Mouse (Mus musculus) hindbrain, embryonic 14.5 days (tissue): ENCODE results near the gene Pbx2. TPM values are rescaled to one million over a fixed set of nuclear protein-coding genes. Genes with fewer than 3 reads are reported as not detected.

Experiments
- ATAC-seq: fragments of 200-750 bp; cut with Nextera tagmentation; 2 replicates; pipeline ENCODE4 v1.8.0; 2017; ENCODE audit warnings: moderate number of reproducible peaks, mild to moderate bottlenecking, moderate TSS enrichment, moderate library complexity; ENCODE audit not compliant: low FRiP score
- DNase-seq: peaks from one replicate; pipeline ENCODE4 v3.0.0-alpha.2; 2015; ENCODE audit warnings: low spot score
- H3K27ac ChIP-seq: fragments of 300-500 bp; sonication (generic); 2 replicates; pipeline ENCODE4 v1.5.1; 2014; ENCODE audit warnings: mild to moderate bottlenecking, moderate library complexity
- H3K27me3 ChIP-seq: fragments of 300-500 bp; sonication (generic); 2 replicates; pipeline ENCODE4 v1.6.1; 2014; ENCODE audit warnings: mild to moderate bottlenecking, low read length, mixed read lengths; ENCODE audit not compliant: control insufficient read depth, insufficient read depth
- H3K36me3 ChIP-seq: fragments of 300-500 bp; sonication (generic); replicated peaks from 2 replicates; pipeline ENCODE4 v1.6.1; 2014; ENCODE audit not compliant: control insufficient read depth, insufficient read depth
- H3K4me1 ChIP-seq: fragments of 300-500 bp; sonication (generic); replicated peaks from 2 replicates; pipeline ENCODE4 v1.6.1; 2014; ENCODE audit warnings: antibody characterized with exemption, low read length, mixed read lengths; ENCODE audit not compliant: control insufficient read depth, insufficient read depth
- H3K4me2 ChIP-seq: fragments of 300-500 bp; sonication (generic); replicated peaks from 2 replicates; pipeline ENCODE4 v1.6.1; 2014; ENCODE audit warnings: mild to moderate bottlenecking, moderate library complexity
- H3K4me3 ChIP-seq: fragments of 300-500 bp; sonication (generic); replicated peaks from 2 replicates; pipeline ENCODE4 v1.5.1; 2014; ENCODE audit warnings: mild to moderate bottlenecking, low read length
- H3K9ac ChIP-seq: fragments of 300-500 bp; sonication (generic); 2 replicates; pipeline ENCODE4 v1.6.1; 2014
- H3K9me3 ChIP-seq: fragments of 300-500 bp; sonication (generic); 2 replicates; pipeline ENCODE4 v1.6.1; 2016; ENCODE audit warnings: low read length; ENCODE audit not compliant: control insufficient read depth
- WGBS: fragments of 180-500 bp; shearing (Covaris S2); extraction: QIAGEN DNeasy Blood & Tissue Kit; methylation state at CpG from one replicate; pipeline ENCODE4 v1.1.7; 2014; 5-methylcytosine and 5-hydroxymethylcytosine counted together
- polyA plus RNA-seq: library from polyadenylated mRNA; unstranded; fragments of >200 nt; fragmentation: Nextera tagmentation; extraction: Ambion mirVana; gene quantifications from 2 replicates; pipeline ENCODE4 v1.2.1, GENCODE M21; 2014

Gene Pbx2
- polyA plus RNA-seq, 1 experiment from 2014 or later, result 10.5 TPM

GRCm38 (mm10) chr17:34585877-34586771, 4.9 kb upstream of the Pbx2 start:
- peaks cover 36% of the 10 kb centered on the region for H3K4me1 ChIP-seq
- peak overlapping the region; percentile 98 for H3K4me2 ChIP-seq
- no peaks in the 10 kb centered on the region for H3K36me3 ChIP-seq
- no peaks in the 10 kb centered on the region for H3K27me3 ChIP-seq
- peak overlapping the region; percentile 98 for H3K27ac ChIP-seq
- H3K4me3 ChIP-seq, result peak overlapping the region; percentile 74
- H3K9me3 ChIP-seq, result no peaks in the 10 kb centered on the region
- WGBS, result 12% methylated on average over 32 of the region's 32 CpGs
- peak; percentile 7 for ATAC-seq
- peak overlapping the region; percentile 95 for H3K9ac ChIP-seq
- peak; percentile 54 for DNase-seq

- Histone ChIP-seq H3K27ac (peak overlapping the region; percentile 98), H3K9me3 (no peaks in the 10 kb centered on the region), H3K4me3 (peak overlapping the region; percentile 74), H3K4me1 (peaks cover 43% of the 10 kb centered on the region), H3K36me3 (no peaks in the 10 kb centered on the region), H3K9ac (peak overlapping the region; percentile 95), H3K27me3 (no peaks in the 10 kb centered on the region), H3K4me2 (peak overlapping the region; percentile 98)
- peak; percentile 73 for ATAC-seq
- DNase-seq, result peak; percentile 87
- under 1% methylated on average over 37 of the region's 38 CpGs for WGBS
Observed at GRCm38 (mm10) chr17:34586796-34587422, 4.2 kb upstream of the Pbx2 start.

GRCm38 (mm10) chr17:34587423-34587811, 3.6 kb upstream of the Pbx2 start:
- Histone ChIP-seq H3K27me3 (no peaks in the 10 kb centered on the region), H3K4me1 (peaks cover 43% of the 10 kb centered on the region), H3K9ac (peak overlapping the region; percentile 95), H3K27ac (peak overlapping the region; percentile 98), H3K36me3 (no peaks in the 10 kb centered on the region), H3K9me3 (no peaks in the 10 kb centered on the region), H3K4me2 (peak overlapping the region; percentile 98), H3K4me3 (peak overlapping the region; percentile 74)
- DNase-seq, result peak; percentile 98
- WGBS, result 1% methylated on average over 49 of the region's 50 CpGs
- ATAC-seq, result peak; percentile 83

GRCm38 (mm10) chr17:34587814-34588213, 3.3 kb upstream of the Pbx2 start:
- Histone ChIP-seq H3K4me2 (peak overlapping the region; percentile 98), H3K4me3 (peak overlapping the region; percentile 74), H3K9ac (peak overlapping the region; percentile 95), H3K27ac (peak overlapping the region; percentile 98), H3K27me3 (no peaks in the 10 kb centered on the region), H3K36me3 (no peaks in the 10 kb centered on the region), H3K9me3 (no peaks in the 10 kb centered on the region), H3K4me1 (peaks cover 43% of the 10 kb centered on the region)
- DNase-seq, result no peak
- 3% methylated on average over 19 of the region's 19 CpGs for WGBS
- ATAC-seq, result no peak

GRCm38 (mm10) chr17:34588767-34589166, 2.3 kb upstream of the Pbx2 start:
- Histone ChIP-seq H3K9me3 (no peaks in the 10 kb centered on the region), H3K9ac (no peak overlapping the region), H3K27me3 (no peaks in the 10 kb centered on the region), H3K4me2 (0 out of 2 replicates have a peak overlapping the region, but pooled peaks have one; percentile 98), H3K36me3 (no peaks in the 10 kb centered on the region), H3K4me1 (peaks cover 51% of the 10 kb centered on the region), H3K4me3 (no peak overlapping the region), H3K27ac (no peak overlapping the region)
- ATAC-seq (no peak), DNase-seq (no peak)
- WGBS, result 85% methylated on average over 3 of the region's 3 CpGs

- no peak for ATAC-seq
- no peaks in the 10 kb centered on the region for H3K27me3 ChIP-seq
- peaks cover 55% of the 10 kb centered on the region for H3K4me1 ChIP-seq
- no peaks in the 10 kb centered on the region for H3K36me3 ChIP-seq
- no peak overlapping the region for H3K27ac ChIP-seq
- no peak for DNase-seq
- H3K9ac ChIP-seq, result no peak overlapping the region
- H3K4me2 ChIP-seq, result 0 out of 2 replicates have a peak overlapping the region, but pooled peaks have one; percentile 11
- WGBS, result 56% methylated on average over 7 of the region's 7 CpGs
- no peaks in the 10 kb centered on the region for H3K9me3 ChIP-seq
- no peak overlapping the region for H3K4me3 ChIP-seq
Observed at GRCm38 (mm10) chr17:34589206-34589605, 1.9 kb upstream of the Pbx2 start.

GRCm38 (mm10) chr17:34589681-34590101, 1.4 kb upstream of the Pbx2 start, which contains the start of gene Gpsm3:
TSS of gene Gpsm3 (plus strand) at chr17:34589806.
- H3K4me3 ChIP-seq, result no peak within 1 kb of the TSS
- H3K4me2 ChIP-seq, result peak within 1 kb of the TSS; percentile 98; the same call in 1 of the 2 replicates
- DNase-seq, result no peak
- ATAC-seq, result no peak
- 27% methylated on average over 7 of the region's 7 CpGs for WGBS
- H3K27ac ChIP-seq, result no peak within 1 kb of the TSS; the same call in 1 of the 2 replicates
- H3K27me3 ChIP-seq, result no peaks in the 10 kb centered on the region
- no peak within 1 kb of the TSS for H3K9ac ChIP-seq
- H3K36me3 ChIP-seq, result peaks cover 3% of the 10 kb centered on the region
- H3K9me3 ChIP-seq, result no peaks in the 10 kb centered on the region
- peaks cover 60% of the 10 kb centered on the region for H3K4me1 ChIP-seq

GRCm38 (mm10) chr17:34590154-34590987, 695 bp upstream of the Pbx2 start:
- WGBS, result 63% methylated on average over 14 of the region's 15 CpGs
- ATAC-seq (no peak), DNase-seq (no peak)
- peak overlapping the region; percentile 97; the same call in 1 of the 2 replicates for H3K4me2 ChIP-seq
- no peak overlapping the region; the same call in 1 of the 2 replicates for H3K9ac ChIP-seq
- peaks cover 10% of the 10 kb centered on the region for H3K36me3 ChIP-seq
- no peaks in the 10 kb centered on the region for H3K27me3 ChIP-seq
- peaks cover 63% of the 10 kb centered on the region for H3K4me1 ChIP-seq
- H3K9me3 ChIP-seq, result no peaks in the 10 kb centered on the region
- H3K27ac ChIP-seq, result peak overlapping the region; percentile 95; the same call in 1 of the 2 replicates
- H3K4me3 ChIP-seq, result no peak overlapping the region
